Mouse (Mus musculus): ENCODE data around the gene Olfr901.
"Not testable (repeated sequence)": the region's sequence is repeated elsewhere in the genome, so short reads cannot be mapped to it uniquely, and the experiment has no call there.

Olfr901 gene

DNA sequence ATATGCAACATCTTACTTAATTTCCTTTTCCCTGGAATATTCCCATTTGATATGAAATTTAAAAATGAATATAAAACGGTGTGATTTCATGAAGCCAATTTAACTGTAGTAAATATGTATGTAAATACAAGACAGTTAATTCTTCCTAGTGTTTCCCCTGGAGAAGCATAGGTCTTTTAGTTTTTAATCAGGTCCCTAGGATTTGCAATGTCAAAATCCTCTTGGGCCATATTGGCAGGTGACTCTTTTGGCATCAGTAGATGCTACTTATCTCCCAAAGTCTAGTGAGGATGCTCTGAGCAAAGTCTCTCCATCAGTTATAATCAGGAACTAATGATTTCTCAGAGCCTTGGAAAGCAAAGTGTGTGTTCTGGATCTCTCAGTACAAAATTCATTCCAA is at the start of gene Olfr901:
Gene Olfr901 (plus strand): TSS at position 301 of the 400 bp plus-strand sequence.
- DNase-seq (ENCODE audit: low spot score), result no peak

GRCm38 (mm10) chr9:38401398-38401797 is 27.9 kb upstream of the Olfr901 start, which contains the start of gene Olfr147:
Gene Olfr147 (plus strand): TSS chr9:38401698.
- DNase-seq (ENCODE audit: low spot score), result no peak

- DNase-seq (ENCODE audit: low spot score), result not testable (repeated sequence)
Observed at GRCm38 (mm10) chr9:38407502-38407901, 21.8 kb upstream of the Olfr901 start.

GRCm38 (mm10) chr9:38413502-38413901 is 15.8 kb upstream of the Olfr901 start:
- DNase-seq (ENCODE audit: low spot score), result peak; percentile 43

DNA sequence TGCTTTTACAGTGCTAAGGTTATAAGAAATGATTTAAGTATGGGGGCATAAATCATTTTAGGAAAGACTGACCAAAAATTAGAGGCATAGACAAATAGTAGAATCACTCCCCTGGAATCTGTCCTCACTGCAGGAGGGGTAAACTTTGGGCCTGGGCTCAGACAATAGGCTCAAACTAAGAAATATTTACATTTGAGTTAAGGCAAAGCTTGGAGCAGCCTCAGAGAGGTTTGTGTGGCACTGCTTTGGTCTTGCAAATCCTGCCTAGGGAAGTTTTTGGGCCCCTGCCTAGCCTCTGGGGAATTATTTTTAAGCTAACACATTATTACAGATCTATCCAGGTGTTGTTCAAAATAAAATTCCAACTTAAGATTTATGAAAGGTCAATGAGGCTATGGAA is 5.5 kb upstream of the Olfr901 start:
- no peak for DNase-seq (ENCODE audit: low spot score)

- DNase-seq (ENCODE audit: low spot score), result no peak
Observed at GRCm38 (mm10) chr9:38427026-38427425, 2.2 kb upstream of the Olfr901 start.

- no peak for DNase-seq (ENCODE audit: low spot score)
Observed at GRCm38 (mm10) chr9:38447352-38447751, 18.1 kb downstream of the Olfr901 start, which contains the start of gene Olfr902. Gene Olfr902 (plus strand): TSS chr9:38447652.

GRCm38 (mm10) chr9:38462844-38463243 is 33.6 kb downstream of the Olfr901 start, which contains the start of gene Olfr904:
Gene Olfr904 (plus strand): TSS chr9:38463144.
- DNase-seq (ENCODE audit: low spot score), result no peak

- DNase-seq (ENCODE audit: low spot score), result no peak
Observed at GRCm38 (mm10) chr9:38470807-38471206, 41.6 kb downstream of the Olfr901 start, which contains the start of gene Olfr905. Gene Olfr905 (plus strand): TSS chr9:38471107.

Measured in embryo, embryonic 10 days (tissue).